Mouse (Mus musculus): Measurements from ENCODE around the gene Tent5c. TPM values are rescaled to one million over a fixed set of nuclear protein-coding genes. Genes with fewer than 3 reads are reported as not detected.
A peak's percentile ranks its signal among the peaks of the same experiment; 100 is the strongest.

Tent5c gene
- 12.4 and 12.8 TPM in 2 replicates for polyA plus RNA-seq (2015; fragmentation: Nextera tagmentation; extraction: Ambion mirVana)

GRCm38 (mm10) chr3:100489133-100490009 is at the start of gene Tent5c:
Gene Tent5c (minus strand): TSS chr3:100489324.
- Histone ChIP-seq H3K9me3 (no peaks in the 10 kb centered on the region), H3K4me3 (peak within 1 kb of the TSS; percentile 67), H3K36me3 (no peaks in the 10 kb centered on the region), H3K4me2 (peak within 1 kb of the TSS; percentile 90), H3K4me1 (peaks cover 24% of the 10 kb centered on the region), H3K27ac (no peak within 1 kb of the TSS), H3K27me3 (peaks cover 23% of the 10 kb centered on the region), H3K9ac (peak within 1 kb of the TSS; percentile 70)
- peak; percentile 95 for ATAC-seq (ENCODE audit: borderline replicate concordance, extremely low read depth, low FRiP score, low TSS enrichment)
- under 1% methylated on average over 61 of the region's 73 CpGs for WGBS

- H3K27ac ChIP-seq = no peak overlapping the region
- H3K4me1 ChIP-seq = no peaks in the 10 kb centered on the region
- H3K4me3 ChIP-seq = no peak overlapping the region
- 93% methylated on average over 2 of the region's 2 CpGs for WGBS
- H3K9ac ChIP-seq = no peak overlapping the region
- H3K9me3 ChIP-seq = no peaks in the 10 kb centered on the region
- no peak overlapping the region for H3K4me2 ChIP-seq
- no peak for ATAC-seq (ENCODE audit: borderline replicate concordance, extremely low read depth, low FRiP score, low TSS enrichment)
- no peaks in the 10 kb centered on the region for H3K27me3 ChIP-seq
- H3K36me3 ChIP-seq = no peaks in the 10 kb centered on the region
These were observed 47.6 kb upstream of the Tent5c start for GRCm38 (mm10) chr3:100536686-100537085.

- no peak for ATAC-seq (ENCODE audit: borderline replicate concordance, extremely low read depth, low FRiP score, low TSS enrichment)
- no peak overlapping the region for H3K27ac ChIP-seq
- no peak overlapping the region for H3K4me3 ChIP-seq
- H3K9me3 ChIP-seq = no peaks in the 10 kb centered on the region
- no peaks in the 10 kb centered on the region for H3K27me3 ChIP-seq
- no peaks in the 10 kb centered on the region for H3K4me1 ChIP-seq
- H3K9ac ChIP-seq = no peak overlapping the region
- H3K4me2 ChIP-seq = no peak overlapping the region
- WGBS = 37% methylated on average over 4 of the region's 4 CpGs
- H3K36me3 ChIP-seq = no peaks in the 10 kb centered on the region
These were observed 46.8 kb upstream of the Tent5c start for GRCm38 (mm10) chr3:100535902-100536301.

- Histone ChIP-seq H3K9me3 (no peaks in the 10 kb centered on the region), H3K27me3 (no peaks in the 10 kb centered on the region), H3K27ac (no peak overlapping the region), H3K36me3 (no peaks in the 10 kb centered on the region), H3K4me3 (no peak overlapping the region), H3K4me2 (no peak overlapping the region), H3K9ac (no peak overlapping the region), H3K4me1 (no peaks in the 10 kb centered on the region)
- peak; percentile 19; the same call in 1 of the 2 replicates for ATAC-seq (ENCODE audit: borderline replicate concordance, extremely low read depth, low FRiP score, low TSS enrichment)
- WGBS = 43% methylated on average over 3 of the region's 3 CpGs
These were observed 46.2 kb upstream of the Tent5c start for GRCm38 (mm10) chr3:100535298-100535697.

GRCm38 (mm10) chr3:100534394-100534793 is 45.3 kb upstream of the Tent5c start:
- H3K4me2 ChIP-seq = no peak overlapping the region
- H3K4me3 ChIP-seq = no peak overlapping the region
- no peak overlapping the region for H3K27ac ChIP-seq
- no peak for ATAC-seq (ENCODE audit: borderline replicate concordance, extremely low read depth, low FRiP score, low TSS enrichment)
- no peaks in the 10 kb centered on the region for H3K27me3 ChIP-seq
- no peaks in the 10 kb centered on the region for H3K9me3 ChIP-seq
- no peaks in the 10 kb centered on the region for H3K4me1 ChIP-seq
- WGBS = 83% methylated on average over 3 of the region's 3 CpGs
- no peak overlapping the region for H3K9ac ChIP-seq
- H3K36me3 ChIP-seq = no peaks in the 10 kb centered on the region

GRCm38 (mm10) chr3:100533429-100533828 is 44.3 kb upstream of the Tent5c start:
- no peaks in the 10 kb centered on the region for H3K36me3 ChIP-seq
- H3K27ac ChIP-seq = no peak overlapping the region
- no peak for ATAC-seq (ENCODE audit: borderline replicate concordance, extremely low read depth, low FRiP score, low TSS enrichment)
- H3K27me3 ChIP-seq = no peaks in the 10 kb centered on the region
- no peaks in the 10 kb centered on the region for H3K9me3 ChIP-seq
- H3K4me1 ChIP-seq = no peaks in the 10 kb centered on the region
- no peak overlapping the region for H3K9ac ChIP-seq
- no peak overlapping the region for H3K4me3 ChIP-seq
- H3K4me2 ChIP-seq = no peak overlapping the region

- Histone ChIP-seq H3K4me2 (no peak overlapping the region), H3K4me1 (no peaks in the 10 kb centered on the region), H3K27ac (no peak overlapping the region), H3K27me3 (no peaks in the 10 kb centered on the region), H3K4me3 (no peak overlapping the region), H3K9ac (no peak overlapping the region), H3K36me3 (no peaks in the 10 kb centered on the region), H3K9me3 (no peaks in the 10 kb centered on the region)
- ATAC-seq (ENCODE audit: borderline replicate concordance, extremely low read depth, low FRiP score, low TSS enrichment) = no peak
- 82% methylated on average over 5 of the region's 5 CpGs for WGBS
These were observed 41.8 kb upstream of the Tent5c start for GRCm38 (mm10) chr3:100530919-100531318.

- 80% methylated on average over 7 of the region's 7 CpGs for WGBS
These were observed 41.2 kb upstream of the Tent5c start for GRCm38 (mm10) chr3:100530244-100530788.

GRCm38 (mm10) chr3:100522671-100523070 is 33.5 kb upstream of the Tent5c start:
- Histone ChIP-seq H3K4me2 (no peak overlapping the region), H3K27me3 (no peaks in the 10 kb centered on the region), H3K36me3 (no peaks in the 10 kb centered on the region), H3K9ac (no peak overlapping the region), H3K4me1 (no peaks in the 10 kb centered on the region), H3K9me3 (no peaks in the 10 kb centered on the region), H3K4me3 (no peak overlapping the region), H3K27ac (no peak overlapping the region)
- ATAC-seq (ENCODE audit: borderline replicate concordance, extremely low read depth, low FRiP score, low TSS enrichment) = no peak
- WGBS = 71% methylated on average over 7 of the region's 7 CpGs

More at GRCm38 (mm10) chr3:100530244-100530788, 41.2 kb upstream of the Tent5c start:
- no peak overlapping the region for H3K4me2 ChIP-seq
- H3K9ac ChIP-seq = no peak overlapping the region
- ATAC-seq (ENCODE audit: borderline replicate concordance, extremely low read depth, low FRiP score, low TSS enrichment) = no peak
- no peak overlapping the region for H3K27ac ChIP-seq
- no peaks in the 10 kb centered on the region for H3K27me3 ChIP-seq
- no peak overlapping the region for H3K4me3 ChIP-seq
- no peaks in the 10 kb centered on the region for H3K9me3 ChIP-seq
- H3K4me1 ChIP-seq = no peaks in the 10 kb centered on the region
- H3K36me3 ChIP-seq = no peaks in the 10 kb centered on the region

- H3K27me3 ChIP-seq = no peaks in the 10 kb centered on the region
- WGBS = 45% methylated on average over 1 of the region's 1 CpGs
- no peak for ATAC-seq (ENCODE audit: borderline replicate concordance, extremely low read depth, low FRiP score, low TSS enrichment)
- no peaks in the 10 kb centered on the region for H3K4me1 ChIP-seq
- H3K4me3 ChIP-seq = no peak overlapping the region
- H3K27ac ChIP-seq = no peak overlapping the region
- no peaks in the 10 kb centered on the region for H3K36me3 ChIP-seq
- H3K9me3 ChIP-seq = no peaks in the 10 kb centered on the region
- H3K9ac ChIP-seq = no peak overlapping the region
- H3K4me2 ChIP-seq = no peak overlapping the region
These were observed 32.5 kb upstream of the Tent5c start for GRCm38 (mm10) chr3:100521626-100522025.

- Histone ChIP-seq H3K27me3 (no peaks in the 10 kb centered on the region), H3K9me3 (no peaks in the 10 kb centered on the region), H3K36me3 (no peaks in the 10 kb centered on the region), H3K4me2 (no peak overlapping the region), H3K4me1 (no peaks in the 10 kb centered on the region), H3K27ac (no peak overlapping the region), H3K4me3 (no peak overlapping the region), H3K9ac (no peak overlapping the region)
- no peak; the same call in 1 of the 2 replicates for ATAC-seq (ENCODE audit: borderline replicate concordance, extremely low read depth, low FRiP score, low TSS enrichment)
- 81% methylated on average over 5 of the region's 5 CpGs for WGBS
These were observed 26.6 kb upstream of the Tent5c start for GRCm38 (mm10) chr3:100515754-100516141.

- H3K4me1 ChIP-seq = no peaks in the 10 kb centered on the region
- no peaks in the 10 kb centered on the region for H3K27me3 ChIP-seq
These were observed 26.1 kb upstream of the Tent5c start for GRCm38 (mm10) chr3:100515093-100515753.

More at GRCm38 (mm10) chr3:100515093-100515753, 26.1 kb upstream of the Tent5c start:
- Histone ChIP-seq H3K4me3 (no peak overlapping the region), H3K27ac (no peak overlapping the region), H3K9me3 (no peaks in the 10 kb centered on the region), H3K4me2 (no peak overlapping the region), H3K36me3 (no peaks in the 10 kb centered on the region), H3K9ac (no peak overlapping the region)
- no peak for ATAC-seq (ENCODE audit: borderline replicate concordance, extremely low read depth, low FRiP score, low TSS enrichment)
- WGBS = 72% methylated on average over 8 of the region's 8 CpGs

Measured in lung, embryonic 15.5 days (tissue).